Mouse (Mus musculus): ENCODE data around the gene Cops2.

GRCm38 (mm10) chr2:125794166-125794565, 64.8 kb downstream of the Cops2 start:
- no peak for TF ChIP-seq CTCF (IDR thresholded peaks at IDR 0.05; ENCODE audit: borderline replicate concordance, control insufficient read depth, extremely low read depth, insufficient read depth, low read length, poor library complexity)
- no peak for TF ChIP-seq POLR2A (IDR thresholded peaks at IDR 0.05; ENCODE audit: control insufficient read depth, extremely low read depth, insufficient read depth, low read length, poor library complexity)
